Mouse (Mus musculus): ENCODE measurements around the gene Sapcd2. TPM values are rescaled to one million over a fixed set of nuclear protein-coding genes. Genes with fewer than 3 reads are reported as not detected.
A peak's percentile ranks its signal among the peaks of the same experiment; 100 is the strongest.

The Sapcd2 gene
- total and polyA plus RNA-seq, 2 experiments = not detected

- H3K9ac ChIP-seq (ENCODE audit: low read depth, low read length) = no peak overlapping the region
- H3K4me3 ChIP-seq (ENCODE audit: insufficient read depth, low read depth, low read length) = no peak overlapping the region
- no peaks in the 10 kb centered on the region for H3K79me2 ChIP-seq (ENCODE audit: control insufficient read depth, insufficient read depth, low read length)
- H3K4me1 ChIP-seq (ENCODE audit: control insufficient read depth, insufficient read depth, low read length) = peaks cover 5% of the 10 kb centered on the region; the same call in 1 of the 2 replicates
- H3K36me3 ChIP-seq (ENCODE audit: control insufficient read depth, insufficient read depth, low read length) = no peaks in the 10 kb centered on the region
- DNase-seq (ENCODE audit: extremely low read depth, low read depth, low spot score) = peak; percentile 33
- peak; percentile 62 for TF ChIP-seq CTCF (IDR thresholded peaks at IDR 0.05; ENCODE audit: low read depth, low read length)
- no peak for TF ChIP-seq POLR2A (IDR thresholded peaks at IDR 0.05; ENCODE audit: extremely low read depth, insufficient read depth, low read length)
- H3K27me3 ChIP-seq (ENCODE audit: control insufficient read depth, insufficient read depth, low read length) = peaks cover 8% of the 10 kb centered on the region
- H3K27ac ChIP-seq (replicated peaks; ENCODE audit: insufficient read depth, low read depth, low read length) = no peak overlapping the region
- 65% methylated on average over 4 of the region's 4 CpGs for WGBS
Measured at GRCm38 (mm10) chr2:25376589-25376988, 4.5 kb downstream of the Sapcd2 start.

- no peak overlapping the region for H3K9ac ChIP-seq (ENCODE audit: low read depth, low read length)
- H3K79me2 ChIP-seq (ENCODE audit: control insufficient read depth, insufficient read depth, low read length) = no peaks in the 10 kb centered on the region
- no peaks in the 10 kb centered on the region for H3K36me3 ChIP-seq (ENCODE audit: control insufficient read depth, insufficient read depth, low read length)
- no peak overlapping the region for H3K4me3 ChIP-seq (ENCODE audit: insufficient read depth, low read depth, low read length)
- TF ChIP-seq POLR2A (IDR thresholded peaks at IDR 0.05; ENCODE audit: extremely low read depth, insufficient read depth, low read length) (no peak), CTCF (IDR thresholded peaks at IDR 0.05; ENCODE audit: low read depth, low read length) (no peak)
- DNase-seq (ENCODE audit: extremely low read depth, low read depth, low spot score) = no peak
- H3K4me1 ChIP-seq (ENCODE audit: control insufficient read depth, insufficient read depth, low read length) = 0 out of 2 replicates have a peak, but pooled peaks cover 3% of the 10 kb centered on the region
- H3K27ac ChIP-seq (replicated peaks; ENCODE audit: insufficient read depth, low read depth, low read length) = no peak overlapping the region
- H3K27me3 ChIP-seq (ENCODE audit: control insufficient read depth, insufficient read depth, low read length) = no peaks in the 10 kb centered on the region; the same call in 1 of the 2 replicates
- WGBS = 37% methylated on average over 5 of the region's 5 CpGs
Measured at GRCm38 (mm10) chr2:25384492-25384891, 12.4 kb downstream of the Sapcd2 start.

- Histone ChIP-seq H3K36me3 (ENCODE audit: control insufficient read depth, insufficient read depth, low read length) (no peaks in the 10 kb centered on the region), H3K4me3 (ENCODE audit: insufficient read depth, low read depth, low read length) (no peak overlapping the region), H3K27ac (replicated peaks; ENCODE audit: insufficient read depth, low read depth, low read length) (no peak overlapping the region), H3K27me3 (ENCODE audit: control insufficient read depth, insufficient read depth, low read length) (no peaks in the 10 kb centered on the region), H3K79me2 (ENCODE audit: control insufficient read depth, insufficient read depth, low read length) (no peaks in the 10 kb centered on the region), H3K4me1 (ENCODE audit: control insufficient read depth, insufficient read depth, low read length) (peaks cover 1% of the 10 kb centered on the region; the same call in 1 of the 2 replicates), H3K9ac (ENCODE audit: low read depth, low read length) (no peak overlapping the region)
- TF ChIP-seq POLR2A (IDR thresholded peaks at IDR 0.05; ENCODE audit: extremely low read depth, insufficient read depth, low read length) = no peak
- no peak for TF ChIP-seq CTCF (IDR thresholded peaks at IDR 0.05; ENCODE audit: low read depth, low read length)
- DNase-seq (ENCODE audit: extremely low read depth, low read depth, low spot score) = no peak
- WGBS = 74% methylated on average over 5 of the region's 5 CpGs
Measured at GRCm38 (mm10) chr2:25391266-25391665, 19.1 kb downstream of the Sapcd2 start.

- Histone ChIP-seq H3K27me3 (ENCODE audit: control insufficient read depth, insufficient read depth, low read length) (no peaks in the 10 kb centered on the region), H3K27ac (replicated peaks; ENCODE audit: insufficient read depth, low read depth, low read length) (no peak overlapping the region), H3K36me3 (ENCODE audit: control insufficient read depth, insufficient read depth, low read length) (no peaks in the 10 kb centered on the region), H3K79me2 (ENCODE audit: control insufficient read depth, insufficient read depth, low read length) (no peaks in the 10 kb centered on the region), H3K9ac (ENCODE audit: low read depth, low read length) (no peak overlapping the region), H3K4me1 (ENCODE audit: control insufficient read depth, insufficient read depth, low read length) (peaks cover 3% of the 10 kb centered on the region; the same call in 1 of the 2 replicates), H3K4me3 (ENCODE audit: insufficient read depth, low read depth, low read length) (no peak overlapping the region)
- no peak for DNase-seq (ENCODE audit: extremely low read depth, low read depth, low spot score)
- 52% methylated on average over 3 of the region's 3 CpGs for WGBS
- TF ChIP-seq POLR2A (IDR thresholded peaks at IDR 0.05; ENCODE audit: extremely low read depth, insufficient read depth, low read length) (no peak), CTCF (IDR thresholded peaks at IDR 0.05; ENCODE audit: low read depth, low read length) (no peak)
Measured at GRCm38 (mm10) chr2:25394281-25395221, 22.4 kb downstream of the Sapcd2 start.

- Histone ChIP-seq H3K36me3 (ENCODE audit: control insufficient read depth, insufficient read depth, low read length) (no peaks in the 10 kb centered on the region), H3K79me2 (ENCODE audit: control insufficient read depth, insufficient read depth, low read length) (no peaks in the 10 kb centered on the region), H3K9ac (ENCODE audit: low read depth, low read length) (peak within 1 kb of the TSS; percentile 85), H3K4me3 (ENCODE audit: insufficient read depth, low read depth, low read length) (peak within 1 kb of the TSS; percentile 76), H3K27me3 (ENCODE audit: control insufficient read depth, insufficient read depth, low read length) (no peaks in the 10 kb centered on the region), H3K27ac (replicated peaks; ENCODE audit: insufficient read depth, low read depth, low read length) (no peak within 1 kb of the TSS), H3K4me1 (ENCODE audit: control insufficient read depth, insufficient read depth, low read length) (peaks cover 3% of the 10 kb centered on the region; the same call in 1 of the 2 replicates)
- 3% methylated on average over 57 of the region's 57 CpGs for WGBS
- peak; percentile 43 for TF ChIP-seq CTCF (IDR thresholded peaks at IDR 0.05; ENCODE audit: low read depth, low read length)
- 0 out of 2 replicates have a peak, but pooled peaks have one; percentile 26 for TF ChIP-seq POLR2A (IDR thresholded peaks at IDR 0.05; ENCODE audit: extremely low read depth, insufficient read depth, low read length)
- peak; percentile 40 for DNase-seq (ENCODE audit: extremely low read depth, low read depth, low spot score)
Measured at GRCm38 (mm10) chr2:25395721-25396596, 23.8 kb downstream of the Sapcd2 start, which contains the start of gene Entpd2. TSS of gene Entpd2 (plus strand) at chr2:25395874.

Data from liver, adult 2 months (tissue).